Mouse (Mus musculus) brain, embryonic 14.5 days (tissue): ENCODE results near the gene Sik2.

ENCODE experiments used
- CTCF ChIP-seq: fragments of 200-500 bp; IDR thresholded peaks from 2 replicates; pipeline ENCODE4 v1.5.1; 2012; ENCODE audit warnings: inconsistent platforms, mild to moderate bottlenecking, moderate library complexity, borderline replicate concordance; ENCODE audit not compliant: insufficient read depth, insufficient read length; ENCODE audit errors: extremely low read depth
- POLR2A ChIP-seq: fragments of 200-500 bp; IDR thresholded peaks from 2 replicates; pipeline ENCODE4 v1.6.1; 2012; ENCODE audit warnings: mild to moderate bottlenecking, inconsistent platforms, borderline replicate concordance; ENCODE audit not compliant: poor library complexity, insufficient read depth, insufficient read length, severe bottlenecking; ENCODE audit errors: extremely low read depth

DNA sequence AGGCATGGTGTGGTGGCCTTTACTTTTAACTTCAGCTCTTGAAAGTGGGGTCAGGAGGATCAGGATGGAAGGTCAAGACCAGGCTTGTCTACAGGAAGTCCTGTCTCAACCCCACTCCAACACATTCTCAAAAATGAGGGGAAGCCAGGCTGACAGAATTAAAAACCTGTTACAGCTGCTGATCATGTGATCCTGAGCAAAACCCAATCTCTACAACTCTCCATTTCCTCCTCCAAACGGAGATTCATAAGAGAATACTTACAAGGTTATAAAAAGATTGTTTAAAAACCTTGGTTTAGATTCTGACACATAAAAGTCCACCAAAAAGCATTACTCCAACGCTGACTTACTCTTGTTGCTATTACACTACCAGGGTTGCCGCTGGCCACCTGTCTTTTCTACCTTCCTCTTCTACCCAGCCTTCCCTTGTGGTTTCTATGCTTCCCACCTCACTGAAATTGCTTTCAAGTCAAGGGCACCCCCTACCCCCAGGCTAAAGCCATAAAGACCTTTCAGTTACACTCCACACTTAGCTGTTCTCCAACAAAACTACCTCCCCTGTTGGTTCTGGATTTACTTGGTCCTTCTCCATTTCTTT, 67.0 kb downstream of the Sik2 start:
- TF ChIP-seq CTCF, result no peak
- no peak for TF ChIP-seq POLR2A
